Mouse (Mus musculus) lung, embryonic 14.5 days (tissue): ENCODE data around the gene Ugt2b5. TPM values are rescaled to one million over a fixed set of nuclear protein-coding genes. Genes with fewer than 3 reads are reported as not detected.
A peak's percentile ranks its signal among the peaks of the same experiment; 100 is the strongest.
"Not testable (repeated sequence)": the region's sequence is repeated elsewhere in the genome, so short reads cannot be mapped to it uniquely, and the experiment has no call there.

Source experiments
- ATAC-seq: fragments of 200-750 bp; cut with Nextera tagmentation; 2 replicates; pipeline ENCODE4 v1.8.0; 2017; ENCODE audit warnings: mild to moderate bottlenecking, moderate TSS enrichment, moderate library complexity; ENCODE audit not compliant: insufficient read depth
- DNase-seq: peaks from one replicate; pipeline ENCODE4 v3.0.0-alpha.2; 2015
- H3K27ac ChIP-seq: fragments of 300-500 bp; sonication (generic); 2 replicates; pipeline ENCODE4 v1.5.1; 2014; ENCODE audit warnings: low read depth, mild to moderate bottlenecking, moderate library complexity
- H3K27me3 ChIP-seq: fragments of 300-500 bp; sonication (generic); 2 replicates; pipeline ENCODE4 v1.6.1; 2014; ENCODE audit warnings: low read length, control low read depth; ENCODE audit not compliant: insufficient read depth
- H3K36me3 ChIP-seq: fragments of 300-500 bp; sonication (generic); 2 replicates; pipeline ENCODE4 v1.6.1; 2014; ENCODE audit warnings: control low read depth; ENCODE audit not compliant: insufficient read depth
- H3K4me1 ChIP-seq: fragments of 300-500 bp; sonication (generic); 2 replicates; pipeline ENCODE4 v1.6.1; 2014; ENCODE audit warnings: antibody characterized with exemption, control low read depth; ENCODE audit not compliant: insufficient read depth
- H3K4me2 ChIP-seq: fragments of 300-500 bp; sonication (generic); 2 replicates; pipeline ENCODE4 v1.6.1; 2014; ENCODE audit warnings: mild to moderate bottlenecking
- H3K4me3 ChIP-seq: fragments of 300-500 bp; sonication (generic); 2 replicates; pipeline ENCODE4 v1.5.1; 2014; ENCODE audit warnings: low read depth, low read length
- H3K9ac ChIP-seq: fragments of 300-500 bp; sonication (generic); 2 replicates; pipeline ENCODE4 v1.6.1; 2014
- H3K9me3 ChIP-seq: fragments of 300-500 bp; sonication (generic); 2 replicates; pipeline ENCODE4 v1.6.1; 2016; ENCODE audit warnings: low read depth, low read length, control low read depth
- CTCF ChIP-seq: IDR thresholded peaks from 2 replicates; pipeline ENCODE4 v1.5.1; 2016; ENCODE audit warnings: antibody characterized with exemption, low read depth
- WGBS: fragments of 180-500 bp; shearing (Covaris S2); extraction: QIAGEN DNeasy Blood & Tissue Kit; methylation state at CpG from one replicate; pipeline ENCODE4 v1.1.7; 2014; 5-methylcytosine and 5-hydroxymethylcytosine counted together
- polyA plus RNA-seq: library from polyadenylated mRNA; unstranded; fragments of >200 nt; fragmentation: Nextera tagmentation; extraction: Ambion mirVana; gene quantifications from 2 replicates; pipeline ENCODE4 v1.2.1, GENCODE M21; 2014

Ugt2b5 gene
- not detected in 2 replicates for polyA plus RNA-seq

GRCm38 (mm10) chr5:87140196-87140595 lies at the start of gene Ugt2b5:
Ugt2b5 (minus strand) TSS chr5:87140318.
- H3K27me3 ChIP-seq, H3K9ac ChIP-seq, H3K27ac ChIP-seq, H3K9me3 ChIP-seq, ATAC-seq, DNase-seq, H3K4me3 ChIP-seq, H3K4me1 ChIP-seq, H3K36me3 ChIP-seq, H3K4me2 ChIP-seq: not testable (repeated sequence)
- 88% methylated on average over 1 of the region's 2 CpGs for WGBS

GRCm38 (mm10) chr5:87175780-87176179 lies 35.7 kb upstream of the Ugt2b5 start:
- DNase-seq = not testable (repeated sequence)

GRCm38 (mm10) chr5:87174671-87175070 lies 34.6 kb upstream of the Ugt2b5 start:
- Histone ChIP-seq H3K4me1 (no peaks in the 10 kb centered on the region), H3K36me3 (no peaks in the 10 kb centered on the region), H3K27me3 (no peaks in the 10 kb centered on the region), H3K4me3 (no peak overlapping the region), H3K9ac (no peak overlapping the region), H3K27ac (no peak overlapping the region), H3K4me2 (no peak overlapping the region), H3K9me3 (no peaks in the 10 kb centered on the region)
- WGBS = 56% methylated on average over 2 of the region's 2 CpGs
- TF ChIP-seq CTCF = no peak
- DNase-seq (peak; percentile 3), ATAC-seq (no peak)

More at GRCm38 (mm10) chr5:87175780-87176179, 35.7 kb upstream of the Ugt2b5 start:
- ATAC-seq, H3K36me3 ChIP-seq, H3K27me3 ChIP-seq, H3K9me3 ChIP-seq, H3K4me1 ChIP-seq, H3K27ac ChIP-seq, H3K4me2 ChIP-seq, H3K9ac ChIP-seq, H3K4me3 ChIP-seq: not testable (repeated sequence)
- 32% methylated on average over 2 of the region's 2 CpGs for WGBS

- Histone ChIP-seq H3K36me3 (no peaks in the 10 kb centered on the region), H3K4me2 (no peak overlapping the region), H3K4me3 (no peak overlapping the region), H3K27ac (peak overlapping the region; percentile 36; the same call in 1 of the 2 replicates), H3K4me1 (no peaks in the 10 kb centered on the region), H3K9ac (no peak overlapping the region), H3K9me3 (no peaks in the 10 kb centered on the region), H3K27me3 (no peaks in the 10 kb centered on the region)
- no peak for TF ChIP-seq CTCF
- peak; percentile 89 for ATAC-seq
- WGBS = 54% methylated on average over 8 of the region's 8 CpGs
- peak; percentile 84 for DNase-seq
Measured at GRCm38 (mm10) chr5:87147741-87148454, 7.8 kb upstream of the Ugt2b5 start.

- Histone ChIP-seq H3K27me3 (no peaks in the 10 kb centered on the region), H3K4me3 (no peak overlapping the region), H3K4me2 (no peak overlapping the region), H3K9me3 (no peaks in the 10 kb centered on the region), H3K27ac (no peak overlapping the region), H3K9ac (no peak overlapping the region), H3K4me1 (no peaks in the 10 kb centered on the region), H3K36me3 (no peaks in the 10 kb centered on the region)
- WGBS = 37% methylated on average over 3 of the region's 3 CpGs
- DNase-seq (peak; percentile 65), ATAC-seq (peak; percentile 69; the same call in 1 of the 2 replicates)
- TF ChIP-seq CTCF = peak; percentile 63
Measured at GRCm38 (mm10) chr5:87142865-87143456, 2.8 kb upstream of the Ugt2b5 start.

- WGBS = 74% methylated on average over 1 of the region's 1 CpGs
- H3K27ac ChIP-seq, H3K4me3 ChIP-seq, H3K4me2 ChIP-seq, H3K9ac ChIP-seq, ATAC-seq, DNase-seq, H3K4me1 ChIP-seq, H3K9me3 ChIP-seq, H3K36me3 ChIP-seq, H3K27me3 ChIP-seq: not testable (repeated sequence)
Measured at GRCm38 (mm10) chr5:87103697-87104096, 36.4 kb downstream of the Ugt2b5 start.

- H3K9me3 ChIP-seq = no peaks in the 10 kb centered on the region
- no peak within 1 kb of the TSS for H3K9ac ChIP-seq
- H3K4me2 ChIP-seq = no peak within 1 kb of the TSS
- H3K4me3 ChIP-seq = no peak within 1 kb of the TSS
- no peaks in the 10 kb centered on the region for H3K27me3 ChIP-seq
- DNase-seq = no peak
- H3K4me1 ChIP-seq = no peaks in the 10 kb centered on the region
- ATAC-seq = no peak
- H3K27ac ChIP-seq = no peak within 1 kb of the TSS
- WGBS = 39% methylated on average over 1 of the region's 1 CpGs
- H3K36me3 ChIP-seq = no peaks in the 10 kb centered on the region
- no peak for TF ChIP-seq CTCF
Measured at GRCm38 (mm10) chr5:87092346-87093027, 47.6 kb downstream of the Ugt2b5 start, which contains the start of gene Ugt2b36. Ugt2b36 (minus strand) TSS chr5:87092555.
